Mouse (Mus musculus): ENCODE measurements around the gene Rufy4. TPM values are rescaled to one million over a fixed set of nuclear protein-coding genes. Genes with fewer than 3 reads are reported as not detected.
A peak's percentile ranks its signal among the peaks of the same experiment; 100 is the strongest.

Gene Rufy4
- polyA plus RNA-seq, 1 experiment from 2014 or later, result not detected

GRCm38 (mm10) chr1:74178618-74179017 is 53.3 kb downstream of the Rufy4 start:
- Histone ChIP-seq H3K4me1 (ENCODE audit: control insufficient read depth, insufficient read depth, low read length) (peaks cover 7% of the 10 kb centered on the region; the same call in 1 of the 2 replicates), H3K9me3 (ENCODE audit: control insufficient read depth, low read length) (no peaks in the 10 kb centered on the region), H3K4me2 (replicated peaks; ENCODE audit: low read depth, low read length) (no peak overlapping the region), H3K36me3 (ENCODE audit: control insufficient read depth, insufficient read depth, low read length) (no peaks in the 10 kb centered on the region), H3K9ac (ENCODE audit: low read depth, low read length) (no peak overlapping the region), H3K4me3 (ENCODE audit: low read length) (no peak overlapping the region), H3K27me3 (ENCODE audit: control insufficient read depth, insufficient read depth, low read length) (no peaks in the 10 kb centered on the region), H3K27ac (ENCODE audit: low read depth, low read length) (no peak overlapping the region)
- 93% methylated on average over 3 of the region's 3 CpGs for WGBS
- ATAC-seq (ENCODE audit: low FRiP score, low TSS enrichment), result no peak

GRCm38 (mm10) chr1:74179624-74180408 is 54.5 kb downstream of the Rufy4 start:
- Histone ChIP-seq H3K4me2 (replicated peaks; ENCODE audit: low read depth, low read length) (no peak overlapping the region), H3K27ac (ENCODE audit: low read depth, low read length) (peak overlapping the region; percentile 6; the same call in 1 of the 2 replicates), H3K4me1 (ENCODE audit: control insufficient read depth, insufficient read depth, low read length) (peaks cover 7% of the 10 kb centered on the region; the same call in 1 of the 2 replicates), H3K27me3 (ENCODE audit: control insufficient read depth, insufficient read depth, low read length) (no peaks in the 10 kb centered on the region), H3K36me3 (ENCODE audit: control insufficient read depth, insufficient read depth, low read length) (no peaks in the 10 kb centered on the region), H3K4me3 (ENCODE audit: low read length) (no peak overlapping the region), H3K9ac (ENCODE audit: low read depth, low read length) (no peak overlapping the region), H3K9me3 (ENCODE audit: control insufficient read depth, low read length) (no peaks in the 10 kb centered on the region)
- 41% methylated on average over 9 of the region's 9 CpGs for WGBS
- peak; percentile 68 for ATAC-seq (ENCODE audit: low FRiP score, low TSS enrichment)

GRCm38 (mm10) chr1:74181462-74181861 is 56.1 kb downstream of the Rufy4 start:
- H3K9ac ChIP-seq (ENCODE audit: low read depth, low read length), result no peak overlapping the region
- no peaks in the 10 kb centered on the region for H3K27me3 ChIP-seq (ENCODE audit: control insufficient read depth, insufficient read depth, low read length)
- WGBS, result 43% methylated on average over 2 of the region's 2 CpGs
- no peak for ATAC-seq (ENCODE audit: low FRiP score, low TSS enrichment)
- H3K4me2 ChIP-seq (replicated peaks; ENCODE audit: low read depth, low read length), result no peak overlapping the region
- no peak overlapping the region for H3K4me3 ChIP-seq (ENCODE audit: low read length)
- no peaks in the 10 kb centered on the region for H3K36me3 ChIP-seq (ENCODE audit: control insufficient read depth, insufficient read depth, low read length)
- H3K27ac ChIP-seq (ENCODE audit: low read depth, low read length), result no peak overlapping the region
- H3K9me3 ChIP-seq (ENCODE audit: control insufficient read depth, low read length), result no peaks in the 10 kb centered on the region
- peaks cover 7% of the 10 kb centered on the region; the same call in 1 of the 2 replicates for H3K4me1 ChIP-seq (ENCODE audit: control insufficient read depth, insufficient read depth, low read length)

GRCm38 (mm10) chr1:74183006-74183405 is 57.7 kb downstream of the Rufy4 start:
- WGBS, result 65% methylated on average over 2 of the region's 2 CpGs
- ATAC-seq (ENCODE audit: low FRiP score, low TSS enrichment), result no peak

GRCm38 (mm10) chr1:74190471-74190870 is 65.1 kb downstream of the Rufy4 start:
- H3K27me3 ChIP-seq (ENCODE audit: control insufficient read depth, insufficient read depth, low read length), result no peaks in the 10 kb centered on the region
- WGBS, result 88% methylated on average over 7 of the region's 7 CpGs
- no peak overlapping the region for H3K27ac ChIP-seq (ENCODE audit: low read depth, low read length)

More at GRCm38 (mm10) chr1:74183006-74183405, 57.7 kb downstream of the Rufy4 start:
- H3K27ac ChIP-seq (ENCODE audit: low read depth, low read length), result no peak overlapping the region
- no peaks in the 10 kb centered on the region for H3K9me3 ChIP-seq (ENCODE audit: control insufficient read depth, low read length)
- no peaks in the 10 kb centered on the region for H3K27me3 ChIP-seq (ENCODE audit: control insufficient read depth, insufficient read depth, low read length)
- H3K4me2 ChIP-seq (replicated peaks; ENCODE audit: low read depth, low read length), result no peak overlapping the region
- no peaks in the 10 kb centered on the region for H3K36me3 ChIP-seq (ENCODE audit: control insufficient read depth, insufficient read depth, low read length)
- peaks cover 7% of the 10 kb centered on the region; the same call in 1 of the 2 replicates for H3K4me1 ChIP-seq (ENCODE audit: control insufficient read depth, insufficient read depth, low read length)
- H3K4me3 ChIP-seq (ENCODE audit: low read length), result no peak overlapping the region
- H3K9ac ChIP-seq (ENCODE audit: low read depth, low read length), result no peak overlapping the region

GRCm38 (mm10) chr1:74192711-74193110 is 67.4 kb downstream of the Rufy4 start:
- H3K9ac ChIP-seq (ENCODE audit: low read depth, low read length), result no peak overlapping the region
- H3K4me3 ChIP-seq (ENCODE audit: low read length), result no peak overlapping the region
- H3K4me2 ChIP-seq (replicated peaks; ENCODE audit: low read depth, low read length), result no peak overlapping the region
- 91% methylated on average over 2 of the region's 2 CpGs for WGBS
- H3K27me3 ChIP-seq (ENCODE audit: control insufficient read depth, insufficient read depth, low read length), result no peaks in the 10 kb centered on the region
- no peaks in the 10 kb centered on the region for H3K4me1 ChIP-seq (ENCODE audit: control insufficient read depth, insufficient read depth, low read length)
- no peaks in the 10 kb centered on the region for H3K9me3 ChIP-seq (ENCODE audit: control insufficient read depth, low read length)
- ATAC-seq (ENCODE audit: low FRiP score, low TSS enrichment), result no peak
- H3K36me3 ChIP-seq (ENCODE audit: control insufficient read depth, insufficient read depth, low read length), result no peaks in the 10 kb centered on the region
- H3K27ac ChIP-seq (ENCODE audit: low read depth, low read length), result no peak overlapping the region

More at GRCm38 (mm10) chr1:74190471-74190870, 65.1 kb downstream of the Rufy4 start:
- H3K9ac ChIP-seq (ENCODE audit: low read depth, low read length), result no peak overlapping the region
- no peak for ATAC-seq (ENCODE audit: low FRiP score, low TSS enrichment)
- H3K9me3 ChIP-seq (ENCODE audit: control insufficient read depth, low read length), result no peaks in the 10 kb centered on the region
- no peaks in the 10 kb centered on the region for H3K36me3 ChIP-seq (ENCODE audit: control insufficient read depth, insufficient read depth, low read length)
- no peak overlapping the region for H3K4me3 ChIP-seq (ENCODE audit: low read length)
- no peak overlapping the region for H3K4me2 ChIP-seq (replicated peaks; ENCODE audit: low read depth, low read length)
- no peaks in the 10 kb centered on the region for H3K4me1 ChIP-seq (ENCODE audit: control insufficient read depth, insufficient read depth, low read length)

- Histone ChIP-seq H3K27ac (ENCODE audit: low read depth, low read length) (no peak within 1 kb of the TSS), H3K4me2 (replicated peaks; ENCODE audit: low read depth, low read length) (no peak within 1 kb of the TSS), H3K4me3 (ENCODE audit: low read length) (no peak within 1 kb of the TSS), H3K27me3 (ENCODE audit: control insufficient read depth, insufficient read depth, low read length) (no peaks in the 10 kb centered on the region), H3K36me3 (ENCODE audit: control insufficient read depth, insufficient read depth, low read length) (no peaks in the 10 kb centered on the region), H3K4me1 (ENCODE audit: control insufficient read depth, insufficient read depth, low read length) (no peaks in the 10 kb centered on the region), H3K9ac (ENCODE audit: low read depth, low read length) (no peak within 1 kb of the TSS), H3K9me3 (ENCODE audit: control insufficient read depth, low read length) (no peaks in the 10 kb centered on the region)
- WGBS, result 59% methylated on average over 8 of the region's 8 CpGs
- ATAC-seq (ENCODE audit: low FRiP score, low TSS enrichment), result no peak
Measured at GRCm38 (mm10) chr1:74194445-74194844, 69.1 kb downstream of the Rufy4 start, which contains the start of gene Cxcr1. Cxcr1 (minus strand) TSS chr1:74194631.

- Histone ChIP-seq H3K27ac (ENCODE audit: low read depth, low read length) (no peak overlapping the region), H3K4me2 (replicated peaks; ENCODE audit: low read depth, low read length) (no peak overlapping the region), H3K4me3 (ENCODE audit: low read length) (no peak overlapping the region), H3K4me1 (ENCODE audit: control insufficient read depth, insufficient read depth, low read length) (no peaks in the 10 kb centered on the region), H3K9ac (ENCODE audit: low read depth, low read length) (no peak overlapping the region), H3K9me3 (ENCODE audit: control insufficient read depth, low read length) (no peaks in the 10 kb centered on the region), H3K27me3 (ENCODE audit: control insufficient read depth, insufficient read depth, low read length) (no peaks in the 10 kb centered on the region), H3K36me3 (ENCODE audit: control insufficient read depth, insufficient read depth, low read length) (no peaks in the 10 kb centered on the region)
- 51% methylated on average over 7 of the region's 7 CpGs for WGBS
- no peak for ATAC-seq (ENCODE audit: low FRiP score, low TSS enrichment)
Measured at GRCm38 (mm10) chr1:74195961-74196360, 70.6 kb downstream of the Rufy4 start.

GRCm38 (mm10) chr1:74196621-74197419 is 71.5 kb downstream of the Rufy4 start:
- Histone ChIP-seq H3K9ac (ENCODE audit: low read depth, low read length) (no peak overlapping the region), H3K27ac (ENCODE audit: low read depth, low read length) (no peak overlapping the region), H3K27me3 (ENCODE audit: control insufficient read depth, insufficient read depth, low read length) (no peaks in the 10 kb centered on the region), H3K4me3 (ENCODE audit: low read length) (no peak overlapping the region), H3K36me3 (ENCODE audit: control insufficient read depth, insufficient read depth, low read length) (no peaks in the 10 kb centered on the region), H3K4me2 (replicated peaks; ENCODE audit: low read depth, low read length) (no peak overlapping the region), H3K9me3 (ENCODE audit: control insufficient read depth, low read length) (no peaks in the 10 kb centered on the region), H3K4me1 (ENCODE audit: control insufficient read depth, insufficient read depth, low read length) (no peaks in the 10 kb centered on the region)
- ATAC-seq (ENCODE audit: low FRiP score, low TSS enrichment), result no peak; the same call in 1 of the 2 replicates
- WGBS, result 80% methylated on average over 17 of the region's 17 CpGs

Measured in kidney, embryonic 14.5 days (tissue).